Mouse (Mus musculus) adrenal gland, postnatal 4 days (tissue): ENCODE measurements around the gene Polr3c. TPM values are rescaled to one million over a fixed set of nuclear protein-coding genes. Genes with fewer than 3 reads are reported as not detected.
A peak's percentile ranks its signal among the peaks of the same experiment; 100 is the strongest.
"Not testable (repeated sequence)": the region's sequence is repeated elsewhere in the genome, so short reads cannot be mapped to it uniquely, and the experiment has no call there.

Source experiments
- DNase-seq, 2 experiments: peaks; one replicate each; pipeline ENCODE4 v3.0.0; 2021 to 2022; ENCODE audit warnings: low spot score in 2 of 2, mixed read lengths in 2 of 2
- total RNA-seq, 2 experiments: library from RNA; stranded (reverse); gene quantifications; 2 replicates each; pipeline ENCODE4 v1.2.3; 2021

Gene Polr3c
- total RNA-seq, 2 experiments from 2014 or later = 39.5 to 43.4 TPM

DNA sequence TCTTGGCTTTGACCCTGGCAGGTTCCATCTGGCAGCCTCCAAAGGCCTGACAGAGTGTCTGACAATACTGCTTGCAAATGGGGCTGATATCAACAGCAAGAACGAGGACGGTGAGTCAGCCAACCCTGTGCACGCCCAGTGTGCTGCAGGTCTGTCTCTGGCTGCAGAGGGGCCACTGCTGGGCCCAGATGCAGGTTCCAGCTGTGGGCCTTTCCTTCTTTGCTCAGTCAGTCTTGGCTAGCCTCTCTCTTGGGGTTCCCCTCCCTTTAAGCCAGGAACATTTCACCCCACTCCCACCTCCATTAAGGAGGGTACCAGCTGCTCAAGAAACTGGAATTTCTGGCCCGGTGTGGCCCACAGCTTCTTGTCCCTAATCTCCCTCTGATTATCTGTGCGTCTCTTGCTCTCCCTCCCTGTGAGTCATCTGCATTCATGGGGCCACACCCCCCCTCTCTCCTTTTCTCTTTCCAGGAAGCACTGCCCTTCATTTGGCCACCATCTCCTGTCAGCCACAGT, 48.2 kb downstream of the Polr3c start:
- no peak for DNase-seq

DNA sequence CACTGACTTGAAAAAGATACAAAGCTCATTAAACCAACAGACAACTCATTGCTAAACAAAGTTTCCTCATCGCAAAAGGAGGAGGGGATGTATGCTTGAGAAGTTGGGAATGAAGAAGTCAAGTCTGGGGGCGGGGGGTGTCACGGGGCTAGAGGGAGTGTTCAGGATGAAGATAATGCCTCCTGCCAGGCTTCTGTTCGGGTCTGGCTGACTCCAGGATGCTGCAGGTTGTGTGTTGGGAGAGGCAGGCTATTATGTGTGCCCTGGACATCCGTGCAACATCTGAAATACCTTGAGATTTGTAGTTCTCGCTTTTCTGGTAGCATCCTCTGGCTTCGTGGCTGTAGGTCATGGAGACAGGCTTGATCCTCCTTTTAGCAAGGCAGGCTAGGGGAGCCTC, 49.0 kb downstream of the Polr3c start:
- DNase-seq = no peak

- no peak for DNase-seq
These were observed 51.7 kb downstream of the Polr3c start for GRCm38 (mm10) chr3:96675690-96676089.

- DNase-seq = no peak
These were observed 52.3 kb downstream of the Polr3c start for GRCm38 (mm10) chr3:96675171-96675570.

- no peak for DNase-seq
These were observed 53.0 kb downstream of the Polr3c start for GRCm38 (mm10) chr3:96674442-96674841.

DNA sequence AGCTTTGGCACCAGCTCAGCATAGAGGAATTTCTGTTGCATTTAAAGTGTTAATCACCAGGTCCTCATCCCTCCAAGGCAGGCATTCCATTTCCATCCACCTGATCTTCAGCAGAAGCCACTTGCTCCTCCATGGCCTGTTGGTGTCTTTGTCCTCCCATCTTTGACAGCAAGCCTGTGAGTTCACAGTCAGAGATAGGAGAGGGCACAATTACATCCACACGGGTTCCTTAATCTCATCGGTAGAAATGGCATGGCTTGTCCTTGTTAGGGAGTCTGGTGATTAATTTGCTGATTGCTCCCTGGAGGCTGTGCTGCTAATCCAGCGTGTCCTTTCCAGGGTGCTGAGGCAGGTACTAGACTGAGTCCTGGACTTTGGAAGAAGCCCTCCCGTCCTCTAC, 53.9 kb downstream of the Polr3c start:
- DNase-seq = no peak

- DNase-seq = no peak
These were observed 55.9 kb downstream of the Polr3c start for GRCm38 (mm10) chr3:96671519-96671918.

DNA sequence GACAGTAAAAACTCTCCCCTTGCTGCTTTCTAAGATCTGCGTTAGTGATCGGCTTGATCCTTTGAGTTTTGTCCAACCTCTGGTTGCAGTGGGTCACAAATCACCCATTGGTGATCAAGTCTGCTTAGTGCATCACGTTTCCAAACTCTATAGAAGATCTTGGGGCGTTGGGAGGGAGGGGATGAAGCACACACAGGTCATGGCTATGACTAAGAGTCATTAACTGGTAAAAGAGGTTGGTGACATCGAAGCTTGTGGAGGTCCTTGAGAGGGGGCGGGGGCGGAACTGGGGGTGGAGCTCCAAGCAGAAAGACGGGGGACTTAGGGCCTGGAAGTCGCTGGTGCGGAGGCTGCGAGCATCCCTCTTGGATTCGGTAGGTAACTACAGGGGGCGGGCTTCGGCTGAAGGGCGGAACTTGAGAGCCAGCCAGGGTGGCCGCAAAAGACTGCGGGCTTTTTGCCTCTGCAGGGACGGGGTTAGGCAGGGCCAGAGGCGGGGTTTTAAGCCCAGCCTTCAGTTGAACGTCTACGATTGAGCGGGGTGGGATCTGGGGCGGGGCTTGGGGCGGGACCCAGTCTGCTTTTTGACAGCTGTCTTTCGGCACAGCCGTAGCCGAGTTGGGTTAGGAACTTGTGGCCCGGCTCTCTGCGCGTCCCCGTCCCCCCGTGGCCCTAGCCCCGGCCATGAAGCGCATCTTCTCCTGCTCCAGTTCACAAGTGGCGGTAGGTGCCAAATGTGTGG, 57.5 kb downstream of the Polr3c start, which contains the start of gene Ankrd35:
TSS of gene Ankrd35 (plus strand) at position 405 of the 742 bp plus-strand sequence.
- peak; percentile 32 to 42 for DNase-seq

DNA sequence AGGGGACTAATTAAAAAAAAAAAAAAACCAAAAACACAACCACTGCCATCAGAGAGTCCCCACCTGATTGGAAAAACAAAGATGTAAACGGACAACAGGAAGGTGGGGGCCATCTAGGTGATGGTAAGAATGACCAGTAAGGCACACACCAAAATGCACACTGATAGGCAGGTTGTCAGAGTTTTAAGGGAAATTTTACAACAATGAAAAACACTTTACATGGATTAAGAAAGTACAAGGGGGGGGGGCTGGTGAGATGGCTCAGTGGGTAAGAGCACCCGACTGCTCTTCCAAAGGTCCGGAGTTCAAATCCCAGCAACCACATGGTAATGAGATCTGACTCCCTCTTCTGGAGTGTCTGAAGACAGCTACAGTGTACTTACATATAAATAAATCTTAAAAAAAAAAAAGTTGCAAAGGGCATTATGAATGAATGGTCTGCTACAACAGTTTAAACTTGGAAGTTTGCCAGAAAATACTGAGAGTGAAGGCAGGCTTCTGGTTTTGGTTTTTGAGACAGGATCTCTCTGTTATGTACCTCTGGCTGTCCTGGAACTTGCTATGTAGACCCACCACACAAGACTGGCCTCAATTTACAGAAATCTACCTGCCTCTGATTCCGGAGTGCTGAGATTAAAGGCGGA, 58.9 kb downstream of the Polr3c start:
- DNase-seq = no peak

- DNase-seq = no peak
These were observed 60.1 kb downstream of the Polr3c start for GRCm38 (mm10) chr3:96667316-96667715.

- no peak for DNase-seq
These were observed 60.5 kb downstream of the Polr3c start for GRCm38 (mm10) chr3:96666916-96667315.

DNA sequence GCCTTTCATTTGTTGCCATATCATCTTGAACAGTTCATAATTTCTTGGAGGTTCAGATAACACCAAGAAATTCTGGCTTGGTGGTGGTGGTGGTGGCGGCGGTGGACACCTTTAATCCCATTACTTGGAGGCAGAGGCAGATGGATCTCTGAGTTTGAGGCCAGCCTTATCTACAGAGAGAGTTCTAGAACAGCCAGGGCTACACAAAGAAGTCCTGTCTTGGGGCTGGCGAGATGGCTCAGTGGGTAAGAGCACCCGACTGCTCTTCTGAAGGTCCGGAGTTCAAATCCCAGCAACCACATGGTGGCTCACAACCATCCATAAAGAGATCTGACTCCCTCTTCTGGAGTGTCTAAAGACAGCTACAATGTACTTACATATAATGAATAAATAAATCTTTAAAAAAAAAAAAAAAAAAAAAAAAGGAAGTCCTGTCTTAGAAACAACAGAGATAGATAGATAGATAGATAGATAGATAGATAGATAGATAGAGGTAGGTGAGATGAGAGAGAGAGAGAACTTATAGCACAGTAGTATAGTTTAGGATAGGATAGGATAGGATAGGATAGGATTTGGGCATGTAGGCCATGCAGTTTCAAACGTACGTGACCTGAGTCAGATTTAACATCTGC, 61.6 kb downstream of the Polr3c start:
- not testable (repeated sequence) for DNase-seq

DNA sequence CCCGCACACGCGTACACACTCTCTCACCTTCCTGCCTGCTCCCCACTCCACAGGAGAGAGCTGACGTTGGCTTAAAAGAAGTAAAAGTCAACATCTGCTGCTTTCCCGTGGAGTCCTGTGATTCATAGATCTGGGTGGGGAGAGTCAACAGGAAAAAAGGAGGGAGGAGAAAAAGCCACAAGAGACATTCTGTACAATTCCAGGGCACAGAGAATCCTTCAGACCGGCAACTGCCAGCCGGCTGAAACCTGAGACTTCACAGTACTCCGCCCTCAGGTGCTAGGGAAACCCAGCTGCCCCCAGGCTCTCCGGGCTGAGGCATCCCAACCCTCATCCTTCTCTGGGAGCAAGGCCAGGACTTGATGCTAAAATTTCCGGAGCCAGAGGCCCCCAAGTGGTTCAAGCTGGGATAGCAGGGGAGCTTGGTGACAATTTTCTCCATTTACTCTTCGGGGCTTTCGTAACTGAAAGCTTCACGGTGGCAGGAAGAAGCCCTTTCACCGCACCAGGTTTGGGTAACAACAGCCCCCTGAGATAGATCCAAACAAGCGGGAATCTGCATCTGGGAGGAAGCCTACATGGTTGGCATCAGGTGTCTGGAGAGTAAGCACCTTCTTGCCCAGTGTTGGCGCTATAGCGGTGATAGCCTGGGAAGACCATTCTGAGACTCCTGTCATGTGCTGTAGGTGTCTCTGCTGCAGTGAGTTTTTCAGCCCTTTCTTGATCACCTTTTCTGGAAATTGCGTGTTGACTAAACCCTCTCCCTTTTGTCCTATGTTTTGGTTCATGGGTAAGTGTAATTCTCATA, 63.8 kb downstream of the Polr3c start:
- peak; percentile 54 to 68 for DNase-seq

DNA sequence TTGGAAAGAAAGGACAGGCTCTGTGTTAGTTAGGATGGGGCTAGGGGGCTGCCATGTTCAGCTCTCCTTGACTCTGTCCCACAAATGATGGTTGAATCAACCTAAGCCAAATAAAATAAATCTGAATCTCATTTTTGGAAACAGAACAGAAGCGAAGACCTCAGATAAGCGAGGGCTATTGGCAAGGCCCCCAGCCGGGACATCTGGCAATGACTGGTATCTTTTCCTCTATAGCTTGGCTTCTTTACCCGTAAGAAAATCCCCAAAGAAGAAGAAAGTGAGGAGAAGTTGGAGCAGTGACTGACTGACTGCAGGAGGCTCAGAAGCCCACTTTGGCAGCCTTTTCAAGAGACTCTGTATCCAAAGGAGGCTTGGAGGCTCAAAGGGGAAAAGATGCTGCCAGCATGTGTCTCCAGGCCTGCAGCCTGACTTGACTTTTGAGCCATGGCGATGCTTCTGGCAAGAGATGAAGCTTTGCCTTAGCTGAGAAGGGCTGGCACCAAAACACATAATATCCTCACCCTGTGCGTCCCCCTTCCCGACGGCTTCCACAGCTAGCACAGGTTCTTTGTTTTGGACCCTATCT, 64.6 kb downstream of the Polr3c start:
- DNase-seq = no peak

Other genes starting within 250 kb of the Polr3c start
- gene Hfe2, start 202.5 kb downstream of the Polr3c start, total RNA-seq = 10 to 100 TPM in 1 of 2 experiments, 1 to 10 TPM in 1; 3.9 to 11.2 TPM
- gene Txnip, start 169.7 kb downstream of the Polr3c start, total RNA-seq = 100 to 1,000 TPM; 980 to 992 TPM
- not detected for gene Gm16253, start 150.6 kb downstream of the Polr3c start, total RNA-seq
- 10 to 100 TPM; 37.6 to 37.8 TPM for gene Polr3gl, start 133.4 kb downstream of the Polr3c start, total RNA-seq
- gene Ankrd34a, start 131.0 kb downstream of the Polr3c start, total RNA-seq = 1 to 10 TPM in 1 of 2 experiments, under 1 TPM in 1; 0.59 to 1.5 TPM
- gene Lix1l, start 126.5 kb downstream of the Polr3c start, total RNA-seq = 10 to 100 TPM; 66.3 to 69.1 TPM
- 10 to 100 TPM; 84.0 to 93.4 TPM for gene Rbm8a, start 97.7 kb downstream of the Polr3c start, total RNA-seq
- gene Pex11b, start 92.3 kb downstream of the Polr3c start, total RNA-seq = 10 to 100 TPM; 53.7 to 61.7 TPM
- gene Gm42957, start 92.2 kb downstream of the Polr3c start, total RNA-seq = under 1 TPM; 0.23 to 0.25 TPM
- gene Itga10, start 82.0 kb downstream of the Polr3c start, total RNA-seq = 1 to 10 TPM; 2.4 TPM
- 1 to 10 TPM; 2.7 to 3.3 TPM for gene Ankrd35, start 57.5 kb downstream of the Polr3c start, total RNA-seq
- gene Pias3, start 31.2 kb downstream of the Polr3c start, total RNA-seq = 10 to 100 TPM; 50.1 to 55.1 TPM
- 1 to 10 TPM; 2.7 to 3.6 TPM for gene Nudt17, start 19.1 kb downstream of the Polr3c start, total RNA-seq
- gene Rnf115, start within 50 bp of the Polr3c start, total RNA-seq = 10 to 100 TPM; 37.0 to 39.7 TPM
- 10 to 100 TPM in 1 of 2 experiments, 1 to 10 TPM in 1; 7.2 to 40.4 TPM for gene Pdzk1, start 101.7 kb upstream of the Polr3c start, total RNA-seq
- gene Cd160, start 101.7 kb upstream of the Polr3c start, total RNA-seq = under 1 TPM in 1 of 2 experiments, not detected in 1; 0.48 TPM
- gene Gja5, start 177.1 kb upstream of the Polr3c start, total RNA-seq = 1 to 10 TPM; 3.7 to 4.1 TPM
- gene Gpr89, start 177.7 kb upstream of the Polr3c start, total RNA-seq = 10 to 100 TPM; 29.1 to 34.6 TPM
- not detected for gene Gja8, start 198.4 kb upstream of the Polr3c start, total RNA-seq